Mouse (Mus musculus): ENCODE data around the gene Kif19a.
A peak's percentile ranks its signal among the peaks of the same experiment; 100 is the strongest.

Kif19a gene

DNA sequence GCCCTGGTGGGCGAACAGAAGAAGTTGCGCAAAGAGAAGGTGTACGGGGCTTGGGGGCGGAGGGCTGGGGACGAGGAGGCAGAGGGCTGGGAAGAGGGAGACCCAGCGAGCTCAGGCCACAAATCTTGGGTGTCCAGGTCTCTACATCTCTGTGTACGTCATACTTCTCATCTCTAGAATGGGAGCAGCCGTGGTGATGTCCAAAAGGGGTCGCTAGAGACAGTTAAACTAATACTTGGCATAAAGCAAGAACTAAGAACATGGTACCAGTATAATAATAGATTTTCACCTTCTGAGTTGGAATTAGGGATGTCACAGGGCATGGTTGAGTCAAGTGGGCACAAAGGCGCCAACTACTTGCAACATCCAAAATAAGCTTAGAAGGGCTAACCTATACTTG lies 20.7 kb downstream of the Kif19a start:
- no peak for DNase-seq

- DNase-seq: no peak
Measured at GRCm38 (mm10) chr11:114786326-114786725, 21.1 kb downstream of the Kif19a start.

DNA sequence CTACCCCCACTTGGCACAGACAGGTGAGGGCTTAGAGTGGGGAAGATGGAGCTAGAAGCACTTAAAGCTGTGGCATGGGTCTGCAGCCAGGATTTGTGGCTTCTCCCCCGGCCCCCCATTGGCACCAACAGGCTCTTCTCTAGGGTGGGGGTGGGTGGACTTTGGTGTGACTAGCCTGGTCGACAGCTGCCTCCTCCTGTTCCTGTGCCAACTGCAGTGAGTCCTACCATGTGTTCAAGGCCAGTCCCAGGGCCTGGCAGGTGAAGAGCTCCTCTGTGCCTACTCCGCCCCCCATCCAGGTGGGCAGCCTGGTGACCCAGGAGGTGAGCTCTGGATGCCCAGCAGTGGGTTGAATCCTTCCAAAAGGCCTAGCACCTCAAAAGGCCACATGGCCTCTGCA lies 22.4 kb downstream of the Kif19a start:
- no peak for DNase-seq

DNA sequence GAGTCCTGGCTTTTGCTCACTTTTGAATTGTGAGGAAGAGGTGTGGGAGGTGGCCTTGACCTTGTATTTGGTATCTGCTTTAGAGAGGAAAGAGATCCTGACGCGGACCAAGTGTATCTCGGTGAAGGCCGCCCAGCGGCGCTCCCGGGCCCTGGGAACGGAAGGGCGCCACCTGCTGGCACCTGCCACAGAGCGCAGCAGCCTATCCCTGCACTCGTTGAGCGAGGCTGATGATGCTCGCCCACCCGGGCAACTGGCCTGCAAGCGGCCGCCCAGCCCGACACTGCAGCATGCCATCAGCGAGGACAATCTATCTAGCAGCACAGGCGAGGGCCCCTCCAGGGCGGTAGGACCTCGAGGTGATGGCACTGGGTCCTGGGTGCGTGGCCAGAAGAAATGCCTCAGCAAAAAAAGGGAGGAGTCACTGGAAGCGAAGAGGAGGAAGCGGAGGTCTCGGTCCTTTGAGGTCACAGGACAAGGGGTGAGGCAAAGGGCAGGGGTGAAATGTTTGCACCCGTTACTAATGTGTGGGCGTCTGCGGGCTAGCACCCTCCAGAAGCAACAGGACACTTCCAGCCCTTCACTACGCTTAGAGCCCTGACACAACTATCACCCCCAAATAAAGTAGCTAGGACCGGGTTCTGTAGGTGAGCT lies 24.0 kb downstream of the Kif19a start:
- peak; percentile 66 to 91 for DNase-seq

DNA sequence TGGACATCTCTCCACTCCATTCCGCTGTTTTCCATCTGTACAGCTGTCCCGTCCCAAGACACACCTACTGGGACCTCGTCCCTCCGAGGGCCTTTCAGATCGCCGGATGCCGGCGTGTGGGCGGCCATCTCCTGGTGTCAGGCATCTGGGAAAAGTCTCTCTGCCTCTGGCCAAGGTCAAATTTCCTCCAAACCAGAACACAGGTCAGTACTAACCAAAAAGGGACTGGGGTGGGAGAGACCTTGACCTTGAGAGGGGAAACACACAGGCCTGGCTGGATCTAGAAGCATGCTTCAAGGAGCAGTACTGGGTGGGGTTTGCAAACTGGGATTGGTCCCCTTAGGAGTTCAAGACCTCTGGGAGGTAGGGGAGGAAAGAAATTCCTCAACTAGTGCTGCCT lies 24.5 kb downstream of the Kif19a start:
- DNase-seq: no peak

GRCm38 (mm10) chr11:114790171-114790570 lies 25.0 kb downstream of the Kif19a start:
- DNase-seq: no peak

- DNase-seq: no peak
Measured at GRCm38 (mm10) chr11:114790841-114791240, 25.7 kb downstream of the Kif19a start.

GRCm38 (mm10) chr11:114791351-114791889 lies 26.2 kb downstream of the Kif19a start:
- DNase-seq: no peak

GRCm38 (mm10) chr11:114791891-114792411 lies 26.8 kb downstream of the Kif19a start:
- DNase-seq: peak in 1 of 2 experiments; percentile 12

GRCm38 (mm10) chr11:114792931-114793494 lies 27.8 kb downstream of the Kif19a start:
- no peak for DNase-seq

DNA sequence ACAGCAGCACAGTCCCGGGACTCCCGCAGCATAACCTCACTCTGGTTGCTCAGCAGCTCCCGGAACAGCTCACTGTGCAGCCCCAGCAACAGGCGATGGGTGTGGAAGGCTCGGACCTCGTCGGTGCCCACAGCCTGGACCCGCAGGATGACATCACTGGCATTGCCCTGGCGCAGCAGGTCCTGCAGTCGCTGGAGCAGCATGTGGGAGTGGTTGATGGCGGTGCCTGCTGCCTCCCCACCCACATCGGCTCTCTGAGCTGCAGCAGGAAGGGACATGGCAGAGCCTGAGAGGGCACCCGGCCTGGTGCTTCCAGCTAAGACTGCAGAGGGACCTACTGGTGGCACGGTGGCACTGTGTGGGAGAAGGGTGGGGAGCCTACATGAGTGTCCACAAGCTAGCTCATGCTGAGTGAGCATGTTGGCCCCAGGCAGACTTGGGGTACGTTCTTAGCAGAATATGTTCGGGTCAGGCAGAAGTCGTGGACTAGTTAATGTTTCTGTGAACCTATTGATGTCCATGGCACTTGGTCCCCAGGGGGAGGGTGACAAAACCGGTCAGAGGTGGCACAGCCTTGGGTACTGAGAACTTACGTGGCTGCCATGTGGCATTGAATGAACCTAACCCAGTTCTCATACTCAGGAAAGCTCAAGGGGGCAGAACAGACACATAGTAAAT lies 28.8 kb downstream of the Kif19a start:
- DNase-seq: no peak

DNA sequence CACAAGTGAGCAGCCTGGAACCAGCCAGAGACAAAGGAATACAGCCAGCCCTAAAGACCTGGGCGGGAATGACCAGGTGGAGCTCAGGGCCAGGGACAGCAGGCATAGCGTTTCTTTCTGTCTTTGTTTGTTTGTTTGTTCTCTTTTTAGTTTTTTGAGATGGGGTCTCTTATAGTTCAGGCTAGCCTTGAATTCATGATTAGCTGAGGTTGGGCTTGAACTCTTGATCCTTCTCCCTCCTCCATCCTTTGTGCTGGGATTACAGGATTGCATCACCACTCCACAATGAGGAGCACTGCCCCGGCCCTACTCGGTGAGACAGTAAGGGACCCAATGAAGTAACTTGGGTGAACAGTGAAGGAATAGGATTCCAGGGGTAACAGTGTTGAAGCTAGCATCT lies 29.5 kb downstream of the Kif19a start:
- no peak for DNase-seq

- DNase-seq: peak; percentile 33 to 67
Measured at GRCm38 (mm10) chr11:114795231-114795746, 30.1 kb downstream of the Kif19a start.

DNA sequence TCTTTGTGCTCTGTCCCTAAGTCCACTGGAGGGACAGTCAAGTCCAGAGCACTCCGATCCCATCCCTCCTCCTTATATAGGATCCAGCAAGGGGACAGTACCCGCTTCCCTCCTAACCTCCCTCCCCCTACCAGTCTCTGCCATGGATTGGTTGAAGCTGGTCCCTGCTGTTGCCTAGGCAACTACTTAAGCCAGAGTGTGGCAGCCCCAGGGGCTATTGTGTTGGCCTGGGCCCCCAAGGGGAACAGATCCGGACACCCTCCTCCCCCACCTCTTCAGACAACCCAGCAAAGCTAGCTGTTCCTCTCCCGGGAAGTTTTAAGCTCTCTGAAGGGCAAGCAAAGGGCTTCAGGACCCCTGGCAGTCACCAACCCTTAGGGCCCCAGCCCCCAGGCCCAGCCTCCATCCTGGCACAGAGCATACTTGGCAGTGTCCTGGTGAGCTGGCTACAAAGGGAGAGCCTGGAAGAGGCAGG lies 30.7 kb downstream of the Kif19a start, which contains the start of gene Btbd17:
TSS of gene Btbd17 (minus strand) at position 98 of the 475 bp plus-strand sequence.
- no peak for DNase-seq

GRCm38 (mm10) chr11:114797176-114797575 lies 32.0 kb downstream of the Kif19a start:
- DNase-seq: no peak

DNA sequence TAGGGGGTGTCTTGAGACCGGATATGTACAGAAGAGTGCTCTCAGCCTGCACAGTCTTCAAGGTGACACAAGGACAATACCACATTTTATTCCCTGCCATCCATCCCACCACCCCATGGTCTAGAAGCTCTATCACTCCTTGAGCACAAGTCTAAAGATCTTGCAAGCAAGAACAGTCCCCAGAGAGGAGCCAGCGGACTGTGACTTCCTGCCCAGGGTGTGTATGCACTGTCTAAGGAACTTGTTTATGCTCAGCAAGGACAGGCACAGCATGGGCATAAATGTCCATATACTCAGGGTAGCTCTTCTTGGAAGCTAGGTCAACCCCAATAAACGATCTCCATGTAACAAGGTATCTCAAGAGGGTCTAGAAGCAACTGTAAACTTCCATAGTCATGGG lies 32.8 kb downstream of the Kif19a start:
- no peak for DNase-seq

- no peak for DNase-seq
Measured at GRCm38 (mm10) chr11:114798624-114799023, 33.4 kb downstream of the Kif19a start, which contains the start of gene Gpr142. Gene Gpr142 (plus strand): TSS chr11:114798924.

GRCm38 (mm10) chr11:114801906-114802305 lies 36.7 kb downstream of the Kif19a start:
- no peak for DNase-seq

- DNase-seq: no peak
Measured at GRCm38 (mm10) chr11:114802540-114803267, 37.5 kb downstream of the Kif19a start.

DNA sequence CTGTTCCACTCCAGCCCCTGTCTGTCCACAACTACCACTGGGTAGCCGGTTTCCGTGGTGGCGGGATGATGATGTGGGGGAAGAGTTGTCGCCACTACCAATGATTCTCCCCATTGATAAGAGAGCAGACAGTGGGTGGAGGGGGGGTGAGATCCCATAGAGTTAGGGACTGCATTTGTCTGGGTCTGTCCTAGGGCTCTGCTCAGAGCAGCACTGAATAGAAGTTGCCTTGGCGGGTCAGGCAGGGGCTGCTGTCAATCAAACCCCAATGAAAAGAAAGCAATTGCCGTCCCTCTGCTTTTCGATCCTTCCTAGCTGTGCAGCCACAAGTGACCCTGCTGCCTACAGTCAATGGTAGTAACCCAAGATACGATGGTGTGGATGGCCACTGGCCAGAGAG lies 38.8 kb downstream of the Kif19a start:
- DNase-seq: no peak

GRCm38 (mm10) chr11:114807025-114807424 lies 41.8 kb downstream of the Kif19a start:
- DNase-seq: no peak

GRCm38 (mm10) chr11:114807686-114808427 lies 42.7 kb downstream of the Kif19a start:
- DNase-seq: no peak
